Mouse (Mus musculus): ENCODE measurements around the gene Car15.

The Car15 gene

DNA sequence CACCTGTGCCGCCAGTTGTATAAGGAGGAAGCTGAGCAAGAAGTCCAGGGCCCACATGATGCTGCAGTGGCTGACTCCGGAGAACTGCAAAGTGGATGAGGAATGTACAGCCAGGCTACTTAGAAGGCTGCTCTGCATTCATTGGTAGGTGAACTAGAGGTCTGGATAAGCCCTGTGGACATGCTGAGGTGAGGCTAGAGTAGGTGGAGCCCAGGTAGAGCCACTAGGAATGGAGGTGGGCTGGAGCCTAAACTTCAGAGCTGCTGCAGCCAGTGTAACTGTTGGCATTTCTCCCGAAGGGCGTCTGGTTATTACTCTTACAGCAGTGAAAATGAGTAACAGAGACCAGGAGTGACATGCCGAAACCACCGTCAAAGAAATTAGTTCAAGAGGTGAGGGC is at the start of gene Car15:
Gene Car15 (minus strand): TSS at position 314 of the 400 bp plus-strand sequence.
- peak; percentile 35 to 48 for DNase-seq

DNA sequence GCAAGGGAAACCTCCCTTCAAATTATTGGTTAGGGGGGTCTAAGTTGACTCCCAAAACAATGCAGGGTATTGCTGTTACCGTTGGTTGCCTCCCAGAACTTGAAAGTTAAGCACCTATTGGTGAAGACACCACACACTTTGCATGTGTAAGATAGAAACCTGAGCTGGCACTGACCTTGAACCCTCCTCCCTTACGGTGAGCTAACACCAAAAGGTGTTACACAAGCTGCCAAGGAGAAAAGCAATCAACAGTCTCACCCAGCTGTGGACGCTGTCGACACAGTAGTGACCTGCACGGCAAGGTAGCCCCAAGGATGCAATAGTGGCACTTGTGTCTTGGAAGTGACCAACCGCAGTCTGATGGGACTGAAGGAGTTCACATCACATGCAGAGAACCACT is 46.0 kb upstream of the Car15 start:
- DNase-seq: peak in 1 of 2 experiments; percentile 12

DNA sequence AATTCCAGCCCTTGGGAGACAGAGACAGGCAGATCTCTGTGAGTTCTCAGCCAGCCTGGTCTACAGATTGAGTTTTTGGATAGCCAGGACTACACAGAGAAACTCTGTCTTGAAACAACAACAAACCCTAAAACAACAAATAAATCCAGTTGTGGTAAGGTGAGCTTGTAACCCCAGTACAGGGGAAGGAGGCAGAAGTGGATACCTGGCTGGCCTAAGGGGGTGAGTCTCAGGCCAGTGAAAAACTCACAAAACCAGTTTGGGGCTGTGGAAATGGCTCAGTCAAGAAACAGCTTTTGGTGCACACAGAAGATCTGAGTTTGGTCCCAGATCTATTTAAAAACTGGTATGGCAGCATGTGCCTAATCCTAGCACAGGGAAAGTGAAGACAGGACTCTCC is 44.0 kb upstream of the Car15 start:
- DNase-seq: peak in 1 of 2 experiments; percentile 13

DNA sequence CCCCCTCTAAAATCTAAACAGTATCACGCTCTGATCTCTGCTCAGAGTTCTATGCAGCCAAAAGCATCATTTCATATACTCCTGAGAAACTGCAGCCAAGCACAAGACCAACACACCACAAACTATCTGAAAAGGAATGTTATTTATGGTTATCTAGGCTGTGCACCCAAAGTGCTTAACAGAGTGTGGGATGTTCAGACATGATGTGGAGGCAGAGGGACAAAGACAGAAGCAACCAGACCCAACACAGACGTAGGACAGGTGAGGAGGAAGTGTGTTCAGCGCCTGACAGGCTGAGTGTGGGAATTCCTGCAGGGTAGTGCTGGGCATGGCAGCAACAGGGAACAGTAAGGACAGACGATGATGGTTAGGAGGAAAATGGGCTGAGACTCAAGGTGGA is 41.4 kb upstream of the Car15 start:
- no peak for DNase-seq

DNA sequence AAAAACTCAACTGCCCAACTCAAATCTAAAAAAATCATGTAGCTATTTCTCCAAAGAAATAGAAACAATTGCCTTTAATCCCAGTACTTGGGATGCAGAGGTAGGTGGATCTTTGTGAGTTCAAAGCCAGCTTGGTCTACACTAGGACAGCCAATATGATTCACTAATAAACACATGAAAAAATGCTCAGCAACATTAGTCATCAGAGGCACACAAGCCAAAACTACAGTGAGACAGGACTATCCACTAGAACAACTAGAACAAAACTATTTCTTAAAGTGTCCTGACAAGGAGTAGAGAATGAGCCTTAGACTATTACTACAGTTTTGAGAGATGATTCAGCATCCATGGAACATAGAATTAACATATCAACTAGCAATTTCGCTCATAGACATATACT is 37.9 kb upstream of the Car15 start:
- DNase-seq: no peak

DNA sequence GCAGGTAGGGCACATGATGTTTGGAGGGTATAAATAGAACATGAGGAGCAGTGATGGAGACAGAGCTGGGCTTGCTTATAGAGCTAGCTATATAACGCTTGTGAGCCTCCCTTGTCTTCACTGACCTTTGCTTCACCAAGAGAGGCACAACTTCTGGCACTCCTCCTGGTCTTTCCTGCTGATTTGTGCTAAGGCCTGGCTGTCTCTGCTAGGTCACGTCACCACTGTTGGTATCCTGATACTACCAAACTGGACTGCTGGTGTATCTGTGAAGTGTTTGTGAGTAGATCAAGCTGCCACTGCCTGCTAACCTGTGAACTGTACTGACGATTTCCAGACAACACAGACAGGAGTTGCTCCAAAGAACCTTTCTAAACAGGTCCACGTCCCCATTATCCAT is 37.0 kb upstream of the Car15 start:
- peak; percentile 17 to 30 for DNase-seq

GRCm38 (mm10) chr16:17872995-17873394 is 34.8 kb upstream of the Car15 start:
- DNase-seq: no peak

- no peak for DNase-seq
Observed at GRCm38 (mm10) chr16:17871248-17871647, 33.1 kb upstream of the Car15 start.

DNA sequence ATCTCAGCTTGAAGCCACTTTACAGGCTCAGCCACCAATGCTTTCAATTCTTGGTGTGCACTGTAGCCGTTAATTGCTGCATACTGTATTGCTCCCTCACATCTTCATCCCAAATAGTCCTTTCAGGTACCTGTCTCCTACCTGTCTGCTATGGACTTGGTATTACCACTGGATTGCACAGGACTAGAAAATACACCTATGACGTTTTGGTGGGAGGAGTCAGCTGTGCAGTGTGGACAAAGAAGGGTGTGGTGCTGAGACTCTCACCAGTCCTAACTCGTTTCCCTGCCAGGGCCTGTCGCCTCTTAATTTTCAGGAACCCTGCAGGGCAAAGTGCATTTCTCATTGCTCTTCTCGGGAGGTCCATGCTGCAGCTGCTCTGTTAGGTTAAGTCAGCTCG is 27.6 kb upstream of the Car15 start:
- peak; percentile 55 to 64 for DNase-seq

GRCm38 (mm10) chr16:17865293-17865692 is 27.1 kb upstream of the Car15 start:
- peak in 1 of 2 experiments; percentile 50 for DNase-seq

GRCm38 (mm10) chr16:17858592-17858991 is 20.4 kb upstream of the Car15 start:
- DNase-seq: peak; percentile 30 to 58

DNA sequence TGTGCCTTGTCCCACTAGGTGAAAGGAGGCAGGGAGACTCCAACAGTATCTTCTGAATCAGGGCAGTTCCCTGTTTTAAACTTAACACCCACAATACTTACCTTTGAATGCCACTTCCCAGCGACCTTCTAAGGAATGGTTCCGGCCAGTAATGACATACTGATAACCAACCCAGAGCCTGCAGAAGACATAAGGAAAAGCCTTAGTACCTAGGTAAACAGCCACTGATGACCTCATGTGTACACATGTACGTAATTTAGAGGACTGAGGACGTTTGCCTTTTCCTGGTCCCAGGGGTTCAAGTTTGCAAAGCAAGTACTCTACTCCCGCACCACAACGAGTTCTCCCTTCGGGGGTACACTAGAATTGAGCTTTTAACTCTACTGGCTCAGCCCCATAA is 19.0 kb upstream of the Car15 start:
- no peak for DNase-seq

DNA sequence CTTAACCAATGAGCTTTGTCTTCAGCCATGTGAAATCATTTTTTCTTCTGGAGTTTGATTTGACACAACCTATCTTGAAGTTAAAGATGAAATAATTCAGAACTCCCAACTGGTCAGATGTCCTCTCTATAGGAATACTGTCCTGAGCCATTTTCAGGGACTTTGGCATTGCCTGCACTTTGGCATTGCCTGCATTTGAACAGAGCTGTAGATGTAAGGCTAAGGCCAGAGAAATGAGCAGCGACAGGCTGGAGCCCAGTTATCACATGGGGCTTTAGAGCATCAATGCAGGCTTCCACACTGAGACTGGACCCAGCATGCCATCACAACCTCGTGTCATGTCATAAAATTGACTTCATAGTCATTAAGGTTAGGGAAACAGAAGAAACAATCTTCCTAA is 15.1 kb upstream of the Car15 start:
- DNase-seq: no peak

DNA sequence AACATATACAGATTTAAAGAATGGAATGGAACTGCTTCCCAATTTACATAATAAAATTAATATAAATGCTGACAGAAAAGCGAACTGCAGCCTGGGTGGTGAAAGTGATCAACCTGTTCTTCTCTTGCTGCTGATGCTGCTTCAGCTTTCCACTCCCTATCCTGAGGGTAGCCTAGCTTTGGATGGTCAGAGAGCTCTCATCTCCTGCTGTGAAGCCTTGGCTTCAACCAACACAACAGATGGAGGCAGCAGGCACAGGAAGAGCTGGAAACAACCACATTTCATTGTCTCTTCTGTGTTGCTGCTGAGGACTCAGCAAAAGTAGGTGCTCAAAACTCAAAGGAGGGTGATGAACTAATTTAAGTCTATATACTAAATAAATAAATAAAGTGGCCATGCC is 13.7 kb upstream of the Car15 start:
- DNase-seq: no peak

- DNase-seq: no peak
Observed at GRCm38 (mm10) chr16:17851331-17851730, 13.2 kb upstream of the Car15 start.

- DNase-seq: no peak
Observed at GRCm38 (mm10) chr16:17849486-17849885, 11.3 kb upstream of the Car15 start.

DNA sequence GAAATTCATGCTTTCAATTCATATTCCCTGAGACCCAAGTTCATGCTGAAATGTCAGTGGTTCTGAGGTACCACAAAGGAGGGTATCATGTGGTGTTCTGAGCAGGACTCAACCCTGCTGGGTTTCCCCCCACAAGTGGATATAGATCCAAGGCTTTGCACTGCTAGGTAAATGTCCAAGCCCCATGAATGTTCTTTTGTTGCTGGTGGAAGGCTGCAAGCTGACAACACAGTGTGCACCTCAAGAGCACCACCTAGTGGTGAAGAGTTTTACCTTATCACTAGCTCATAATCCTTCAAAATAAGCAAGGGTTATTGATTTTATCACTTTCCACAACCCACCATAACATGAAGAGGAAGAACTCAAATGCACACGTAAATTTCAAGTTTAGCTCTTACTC is 10.8 kb upstream of the Car15 start:
- peak; percentile 48 to 55 for DNase-seq

DNA sequence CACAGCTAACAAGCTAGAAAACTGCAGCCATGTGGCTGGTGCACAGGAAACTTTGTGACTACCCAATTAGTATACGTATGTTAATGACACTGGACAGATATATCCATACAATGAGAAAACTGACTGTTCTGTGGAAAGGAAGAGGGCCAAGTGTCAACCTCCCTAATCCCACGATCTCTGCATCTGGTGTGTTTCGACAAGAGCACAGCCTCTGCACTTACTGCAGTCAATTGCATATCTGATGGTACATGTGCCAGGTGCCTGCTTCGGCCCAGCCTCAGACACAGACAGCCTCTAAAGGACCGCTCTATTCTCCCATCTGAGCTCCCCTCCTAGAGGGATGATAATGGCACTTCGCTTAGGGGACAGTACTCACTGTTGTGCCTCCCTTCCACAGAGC is 10.3 kb upstream of the Car15 start:
- DNase-seq: no peak

DNA sequence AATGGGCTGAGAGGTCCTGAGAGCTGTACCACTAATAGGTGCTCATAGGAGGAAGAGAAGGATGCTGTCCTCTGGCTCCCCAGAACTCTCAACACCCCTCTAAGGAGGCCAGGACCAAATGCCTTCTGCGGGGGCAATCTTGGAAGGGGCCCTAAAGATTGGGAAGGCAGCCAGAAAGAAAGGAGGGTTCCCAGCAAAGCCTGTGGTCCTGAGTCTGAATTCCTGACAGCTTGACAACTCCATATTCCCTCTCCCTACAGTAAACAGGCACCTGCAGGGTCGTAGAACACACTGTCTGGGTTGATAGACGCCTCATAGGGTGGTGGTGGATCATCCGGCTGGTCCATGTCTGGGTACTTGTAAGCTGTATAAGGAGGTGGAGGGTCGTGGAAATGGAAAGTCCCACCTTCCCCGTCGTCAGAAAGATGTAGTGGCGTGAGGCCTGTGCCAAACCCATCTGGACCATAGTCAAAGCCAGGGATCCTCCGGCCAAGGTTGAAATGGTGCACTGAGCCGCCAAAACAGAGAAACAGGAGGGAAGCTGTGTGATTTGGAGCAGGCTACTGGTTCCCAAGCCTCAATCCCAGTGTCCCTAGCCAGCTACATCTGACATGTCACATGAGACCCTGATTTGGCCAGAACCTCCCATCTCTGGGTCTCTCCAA is 5.7 kb upstream of the Car15 start:
- no peak for DNase-seq

GRCm38 (mm10) chr16:17842437-17842836 is 4.3 kb upstream of the Car15 start:
- DNase-seq: no peak

GRCm38 (mm10) chr16:17839976-17840375 is 1.8 kb upstream of the Car15 start:
- no peak for DNase-seq

- peak in 1 of 2 experiments; percentile 41 for DNase-seq
Observed at GRCm38 (mm10) chr16:17835481-17835880, 2.7 kb downstream of the Car15 start.

- no peak for DNase-seq
Observed at GRCm38 (mm10) chr16:17834543-17834942, 3.6 kb downstream of the Car15 start.

DNA sequence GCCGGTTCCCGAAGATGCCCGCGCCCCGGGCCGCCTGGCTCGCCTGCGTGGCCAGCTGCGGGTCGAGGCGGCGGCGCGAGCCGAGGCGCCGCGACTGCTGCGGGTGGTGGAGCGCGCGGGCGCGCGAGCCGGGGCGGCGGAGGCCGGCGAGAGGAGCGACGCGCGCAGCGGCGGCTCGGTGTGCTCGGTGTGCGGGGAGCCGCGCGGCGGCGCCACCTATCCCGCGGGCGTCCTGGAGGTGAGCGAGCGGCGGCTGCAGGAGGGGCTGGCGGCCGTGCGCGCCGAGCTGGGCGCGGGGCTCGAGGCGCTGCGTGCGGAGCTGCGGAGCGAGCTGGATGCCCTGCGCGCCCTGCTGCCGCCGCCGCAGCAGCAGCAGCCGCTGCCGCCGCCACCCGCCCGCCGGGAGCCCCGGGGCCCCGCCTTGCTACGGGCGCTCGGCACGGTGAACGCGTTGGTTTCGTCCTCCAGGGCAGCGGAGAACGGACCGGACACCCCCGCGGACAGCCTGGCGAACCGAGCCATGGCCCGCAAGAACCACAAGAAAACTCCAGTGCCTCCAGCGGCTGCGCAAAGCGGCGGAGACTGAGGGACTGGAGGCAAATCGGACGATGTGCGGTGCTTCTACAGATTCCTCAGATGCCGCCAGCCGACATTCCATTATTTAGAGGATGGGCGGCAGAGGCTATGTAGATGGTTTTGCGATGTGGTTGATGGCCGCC is 4.3 kb downstream of the Car15 start:
- peak in 1 of 2 experiments; percentile 36 for DNase-seq

- no peak for DNase-seq
Observed at GRCm38 (mm10) chr16:17833321-17833680, 4.9 kb downstream of the Car15 start.
